Mouse (Mus musculus): ENCODE results near the gene Med15. TPM values are rescaled to one million over a fixed set of nuclear protein-coding genes. Genes with fewer than 3 reads are reported as not detected.

Gene Med15
- polyA plus RNA-seq, 1 experiment from 2014 or later, result 25.6 TPM

DNA sequence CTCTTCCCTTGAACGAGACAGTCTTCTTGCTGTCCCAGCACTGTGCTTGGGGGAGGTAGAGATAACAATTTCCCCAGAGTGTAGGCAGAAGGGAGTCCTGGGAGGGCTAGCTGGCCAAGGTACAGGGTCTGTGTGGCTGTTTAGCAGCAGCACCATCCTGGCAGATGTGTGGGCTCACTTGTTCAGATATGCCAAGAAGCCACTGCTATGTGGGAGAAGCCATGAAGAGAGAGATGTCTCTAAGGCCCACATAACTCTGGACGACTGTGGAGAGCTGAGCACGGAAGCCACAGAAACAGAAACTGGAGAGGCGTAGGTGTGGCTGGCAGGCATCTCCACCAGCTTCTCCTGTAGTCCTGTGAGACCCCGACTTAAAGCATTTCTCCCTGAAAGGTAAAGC lies 127.0 kb downstream of the Med15 start:
- Histone ChIP-seq H3K36me3 (no peaks in the 10 kb centered on the region), H3K27me3 (no peaks in the 10 kb centered on the region), H3K27ac (no peak overlapping the region), H3K4me1 (replicated peaks) (no peaks in the 10 kb centered on the region), H3K4me3 (no peak overlapping the region), H3K4me2 (no peak overlapping the region), H3K9ac (no peak overlapping the region), H3K9me3 (replicated peaks) (no peaks in the 10 kb centered on the region)
- no peak for ATAC-seq (replicated peaks; ENCODE audit: insufficient number of reproducible peaks, insufficient read depth, low FRiP score, low read depth)
- 62% methylated on average over 5 of the region's 5 CpGs for WGBS

DNA sequence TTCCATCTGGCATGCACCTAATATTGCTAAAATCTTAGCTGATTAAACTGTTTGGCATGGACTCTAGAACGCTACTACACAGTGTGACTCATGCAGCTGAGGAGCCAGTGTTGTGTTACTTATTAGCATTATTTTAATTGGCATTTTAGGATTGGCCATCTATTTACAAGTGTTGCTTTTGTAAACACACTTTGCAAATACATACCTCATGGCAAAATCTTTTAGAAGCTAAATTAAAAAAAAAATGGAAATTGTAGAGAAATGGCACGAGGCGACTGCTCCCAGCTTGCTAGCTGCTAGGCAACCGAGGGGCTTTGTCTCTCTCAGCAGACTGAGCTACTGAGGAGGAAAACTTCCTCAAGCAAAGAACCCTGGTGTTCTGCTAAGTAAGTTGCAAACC lies 127.8 kb downstream of the Med15 start:
- H3K9me3 ChIP-seq (replicated peaks), result no peaks in the 10 kb centered on the region
- ATAC-seq (replicated peaks; ENCODE audit: insufficient number of reproducible peaks, insufficient read depth, low FRiP score, low read depth), result no peak
- no peaks in the 10 kb centered on the region for H3K4me1 ChIP-seq (replicated peaks)
- no peak overlapping the region for H3K27ac ChIP-seq
- H3K9ac ChIP-seq, result no peak overlapping the region
- no peaks in the 10 kb centered on the region for H3K36me3 ChIP-seq
- H3K4me2 ChIP-seq, result no peak overlapping the region
- 71% methylated on average over 4 of the region's 4 CpGs for WGBS
- no peak overlapping the region for H3K4me3 ChIP-seq
- no peaks in the 10 kb centered on the region for H3K27me3 ChIP-seq

Other genes with a start within 250 kb of the Med15 start
- gene Aifm3, start 243.3 kb downstream of the Med15 start, polyA plus RNA-seq (2015; fragmentation: Nextera tagmentation; extraction: Ambion mirVana), result 0.91 and 1.6 TPM in 2 replicates
- gene Lztr1, start 224.2 kb downstream of the Med15 start, polyA plus RNA-seq (2015; fragmentation: Nextera tagmentation; extraction: Ambion mirVana), result 45.6 and 60.6 TPM in 2 replicates
- gene Thap7, start 201.8 kb downstream of the Med15 start, polyA plus RNA-seq (2015; fragmentation: Nextera tagmentation; extraction: Ambion mirVana), result 29.5 and 38.7 TPM in 2 replicates
- gene Lrrc74b, start 171.6 kb downstream of the Med15 start, polyA plus RNA-seq (2015; fragmentation: Nextera tagmentation; extraction: Ambion mirVana), result 0.19 and 0.36 TPM in 2 replicates
- 0.60 and 0.80 TPM in 2 replicates for gene P2rx6, start 171.0 kb downstream of the Med15 start, polyA plus RNA-seq (2015; fragmentation: Nextera tagmentation; extraction: Ambion mirVana)
- 9.5 and 11.2 TPM in 2 replicates for gene Slc7a4, start 149.7 kb downstream of the Med15 start, polyA plus RNA-seq (2015; fragmentation: Nextera tagmentation; extraction: Ambion mirVana)
- 17.2 and 23.2 TPM in 2 replicates for gene Smpd4, start 113.5 kb downstream of the Med15 start, polyA plus RNA-seq (2015; fragmentation: Nextera tagmentation; extraction: Ambion mirVana)
- 3.1 and 3.2 TPM in 2 replicates for gene Ccdc74a, start 86.4 kb downstream of the Med15 start, polyA plus RNA-seq (2015; fragmentation: Nextera tagmentation; extraction: Ambion mirVana)
- gene Klhl22, start 26.7 kb upstream of the Med15 start, polyA plus RNA-seq (2015; fragmentation: Nextera tagmentation; extraction: Ambion mirVana), result 33.0 and 45.7 TPM in 2 replicates
- 6.6 and 11.3 TPM in 2 replicates for gene Scarf2, start 64.4 kb upstream of the Med15 start, polyA plus RNA-seq (2015; fragmentation: Nextera tagmentation; extraction: Ambion mirVana)
- not detected in 2 replicates for gene B830017H08Rik, start 100.2 kb upstream of the Med15 start, polyA plus RNA-seq (2015; fragmentation: Nextera tagmentation; extraction: Ambion mirVana)
- gene Car15, start 105.5 kb upstream of the Med15 start, polyA plus RNA-seq (2015; fragmentation: Nextera tagmentation; extraction: Ambion mirVana), result 1.5 and 2.1 TPM in 2 replicates
- gene Gm20518, start 158.8 kb upstream of the Med15 start, polyA plus RNA-seq (2015; fragmentation: Nextera tagmentation; extraction: Ambion mirVana), result 0.19 and 0.24 TPM in 2 replicates
- 0.03 TPM in 1 of 2 replicates, not detected in the other for gene Tssk1, start 161.3 kb upstream of the Med15 start, polyA plus RNA-seq (2015; fragmentation: Nextera tagmentation; extraction: Ambion mirVana)
- gene Dgcr2, start 165.7 kb upstream of the Med15 start, polyA plus RNA-seq (2015; fragmentation: Nextera tagmentation; extraction: Ambion mirVana), result 41.8 and 58.9 TPM in 2 replicates
- not detected in 2 replicates for gene Tssk2, start 165.7 kb upstream of the Med15 start, polyA plus RNA-seq (2015; fragmentation: Nextera tagmentation; extraction: Ambion mirVana)
- gene Ess2, start 178.5 kb upstream of the Med15 start, polyA plus RNA-seq (2015; fragmentation: Nextera tagmentation; extraction: Ambion mirVana), result 25.0 and 34.5 TPM in 2 replicates
- not detected in 2 replicates for gene Gsc2, start 182.2 kb upstream of the Med15 start, polyA plus RNA-seq (2015; fragmentation: Nextera tagmentation; extraction: Ambion mirVana)
- gene Slc25a1, start 195.3 kb upstream of the Med15 start, polyA plus RNA-seq (2015; fragmentation: Nextera tagmentation; extraction: Ambion mirVana), result 22.5 and 37.4 TPM in 2 replicates
- gene Vpreb2, start 247.5 kb upstream of the Med15 start, polyA plus RNA-seq (2015; fragmentation: Nextera tagmentation; extraction: Ambion mirVana), result not detected in 2 replicates